Mouse (Mus musculus) cerebellum, adult 2 months (tissue): Measurements from ENCODE around the gene 0610030E20Rik.

Experiments
- CTCF ChIP-seq: fragments of 200-500 bp; IDR thresholded peaks from 2 replicates; pipeline ENCODE4 v1.5.1; 2011; ENCODE audit warnings: low read depth, mild to moderate bottlenecking, control low read depth, low read length, moderate library complexity, borderline replicate concordance; ENCODE audit not compliant: insufficient read depth
- POLR2A ChIP-seq: fragments of 200-500 bp; IDR thresholded peaks from 2 replicates; pipeline ENCODE4 v1.6.1; 2011; ENCODE audit warnings: low read length, control low read depth, borderline replicate concordance; ENCODE audit not compliant: insufficient read depth

GRCm38 (mm10) chr6:72359891-72360598 lies 12.9 kb downstream of the 0610030E20Rik start:
- TF ChIP-seq POLR2A (no peak), CTCF (no peak)
